Mouse (Mus musculus) hindbrain, embryonic 12.5 days (tissue): Measurements from ENCODE around the gene Nxpe5. TPM values are rescaled to one million over a fixed set of nuclear protein-coding genes. Genes with fewer than 3 reads are reported as not detected.
"Not testable (repeated sequence)": the region's sequence is repeated elsewhere in the genome, so short reads cannot be mapped to it uniquely, and the experiment has no call there.

Source experiments
- ATAC-seq: fragments of 200-750 bp; cut with Nextera tagmentation; 2 replicates; pipeline ENCODE4 v1.8.0; 2017; ENCODE audit warnings: moderate TSS enrichment; ENCODE audit not compliant: low FRiP score
- H3K27ac ChIP-seq: fragments of 300-500 bp; sonication (generic); 2 replicates; pipeline ENCODE4 v1.5.1; 2016; ENCODE audit warnings: mild to moderate bottlenecking
- H3K27me3 ChIP-seq: fragments of 300-500 bp; sonication (generic); 2 replicates; pipeline ENCODE4 v1.6.1; 2016; ENCODE audit warnings: mild to moderate bottlenecking
- H3K36me3 ChIP-seq: fragments of 300-500 bp; sonication (generic); 2 replicates; pipeline ENCODE4 v1.6.1; 2016; ENCODE audit warnings: mild to moderate bottlenecking
- H3K4me1 ChIP-seq: fragments of 300-500 bp; sonication (generic); 2 replicates; pipeline ENCODE4 v1.6.1; 2016
- H3K4me2 ChIP-seq: fragments of 300-500 bp; sonication (generic); replicated peaks from 2 replicates; pipeline ENCODE4 v1.6.1; 2016; ENCODE audit warnings: mild to moderate bottlenecking
- H3K4me3 ChIP-seq: fragments of 300-500 bp; sonication (generic); 2 replicates; pipeline ENCODE4 v1.5.1; 2016; ENCODE audit warnings: mild to moderate bottlenecking
- H3K9ac ChIP-seq: fragments of 300-500 bp; sonication (generic); 2 replicates; pipeline ENCODE4 v1.6.1; 2016; ENCODE audit warnings: mild to moderate bottlenecking, moderate library complexity
- H3K9me3 ChIP-seq: fragments of 300-500 bp; sonication (generic); replicated peaks from 2 replicates; pipeline ENCODE4 v1.6.1; 2016; ENCODE audit warnings: mild to moderate bottlenecking
- WGBS: fragments of 180-500 bp; shearing (Covaris S2); methylation state at CpG from one replicate; pipeline ENCODE4 v1.1.7; 2016; 5-methylcytosine and 5-hydroxymethylcytosine counted together
- polyA plus RNA-seq: library from polyadenylated mRNA; unstranded; fragments of >200 nt; fragmentation: Nextera tagmentation; extraction: Ambion mirVana; gene quantifications from 2 replicates; pipeline ENCODE4 v1.2.1, GENCODE M21; 2016

Gene Nxpe5
- not detected in 2 replicates for polyA plus RNA-seq

DNA sequence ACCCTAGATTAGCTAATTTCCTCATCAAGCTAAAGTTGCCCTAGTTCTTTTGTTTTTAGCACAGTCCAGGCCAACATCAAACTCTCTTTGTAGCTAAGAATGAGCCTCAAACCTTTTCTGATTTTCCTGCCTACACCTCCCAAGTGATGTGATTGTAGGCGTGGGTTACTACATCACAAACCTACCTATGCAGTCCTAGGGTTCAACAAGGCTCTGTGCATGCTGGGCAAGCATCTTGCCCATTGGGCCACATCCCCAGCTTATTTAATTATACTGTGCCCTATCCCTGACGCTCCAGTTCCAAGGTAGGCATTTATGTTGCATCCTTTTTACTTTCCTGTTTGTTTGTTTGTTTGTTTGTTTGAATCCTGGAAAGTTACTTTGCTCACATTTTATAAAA is at the start of gene Nxpe5:
TSS of gene Nxpe5 (plus strand) at position 199 of the 400 bp plus-strand sequence.
- Histone ChIP-seq H3K4me3 (no peak within 1 kb of the TSS), H3K4me2 (no peak within 1 kb of the TSS), H3K27me3 (no peaks in the 10 kb centered on the region), H3K9me3 (no peaks in the 10 kb centered on the region), H3K4me1 (no peaks in the 10 kb centered on the region), H3K9ac (no peak within 1 kb of the TSS), H3K36me3 (no peaks in the 10 kb centered on the region), H3K27ac (no peak within 1 kb of the TSS)
- WGBS, result 60% methylated on average over 2 of the region's 2 CpGs
- no peak for ATAC-seq

DNA sequence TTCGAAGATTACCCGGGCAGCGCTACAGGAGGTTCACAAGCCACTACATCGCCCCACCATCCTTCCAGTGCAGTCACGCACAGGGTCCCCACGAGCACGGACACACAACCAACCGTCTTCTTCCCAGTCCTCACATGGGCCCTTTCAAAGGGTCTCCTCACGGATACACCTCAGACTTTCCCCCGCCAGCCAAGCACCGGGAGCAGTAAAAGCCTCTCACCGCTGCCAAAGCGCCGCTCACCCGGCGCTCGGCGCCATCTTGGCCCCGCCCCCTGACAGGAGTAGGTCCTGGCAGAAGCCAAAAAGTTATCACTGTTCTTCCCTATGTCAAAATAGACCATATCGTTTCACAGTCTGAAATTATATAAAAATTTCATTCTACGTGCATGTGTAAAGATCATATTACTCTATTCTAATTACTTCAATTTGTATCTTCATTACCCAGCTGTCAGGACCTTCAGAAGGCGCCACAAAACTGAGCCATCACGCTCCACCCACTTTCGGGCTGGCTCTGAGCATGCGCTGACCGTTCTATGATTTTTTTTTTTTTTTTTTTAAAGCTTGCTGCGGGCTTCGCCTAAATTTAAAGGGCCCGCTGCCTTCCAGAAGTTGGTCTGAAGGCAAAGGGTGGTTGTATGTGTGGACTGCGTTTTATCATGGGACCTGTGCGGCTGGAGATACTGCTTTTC is 38.6 kb upstream of the Nxpe5 start, which contains the start of the genes Taf6 and Cnpy4:
TSS of gene Taf6 (minus strand) at position 502 of the 689 bp plus-strand sequence.
TSS of gene Cnpy4 (plus strand) at position 536 of the 689 bp plus-strand sequence.
- peak; percentile 82 for ATAC-seq
- WGBS, result under 1% methylated on average over 31 of the region's 31 CpGs
- H3K4me3 ChIP-seq, result peak within 1 kb of the TSS; percentile 72
- H3K9ac ChIP-seq, result peak within 1 kb of the TSS; percentile 85
- H3K4me2 ChIP-seq, result peak within 1 kb of the TSS; percentile 63
- no peaks in the 10 kb centered on the region for H3K27me3 ChIP-seq
- H3K36me3 ChIP-seq, result peaks cover 46% of the 10 kb centered on the region
- peaks cover 19% of the 10 kb centered on the region for H3K4me1 ChIP-seq
- no peaks in the 10 kb centered on the region for H3K9me3 ChIP-seq
- H3K27ac ChIP-seq, result peak within 1 kb of the TSS; percentile 78

DNA sequence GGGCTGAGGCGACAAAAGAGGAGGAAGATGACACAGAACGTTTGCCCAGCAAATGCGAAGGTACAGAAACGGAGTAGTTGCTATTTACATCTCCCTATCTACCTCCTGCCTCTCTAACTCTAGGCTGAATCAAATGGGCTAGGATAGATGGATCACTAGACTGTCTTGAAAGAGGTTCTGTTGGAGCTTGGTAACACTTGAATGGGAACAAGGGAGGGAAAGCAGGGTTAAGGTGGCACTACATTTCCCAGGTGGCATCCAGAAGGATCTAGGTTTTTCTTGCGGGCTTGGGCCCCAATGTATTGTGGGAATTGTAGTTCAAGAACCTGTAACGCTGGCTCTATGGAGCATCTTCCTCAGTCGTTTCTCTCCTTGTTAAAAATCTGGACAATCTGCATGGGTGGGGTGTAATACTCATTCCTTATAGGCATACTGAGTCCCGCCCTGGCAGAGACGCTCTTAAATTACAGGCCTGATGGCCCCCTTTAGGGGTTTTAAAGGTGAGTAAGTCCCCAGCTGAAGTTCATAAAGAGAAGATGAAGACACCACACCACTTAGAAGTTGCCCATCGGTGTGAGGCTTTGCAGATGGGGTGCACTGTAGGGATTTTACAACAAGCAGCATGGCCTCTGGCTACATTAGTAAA is 37.9 kb upstream of the Nxpe5 start:
- Histone ChIP-seq H3K4me1 (peaks cover 19% of the 10 kb centered on the region), H3K36me3 (peaks cover 45% of the 10 kb centered on the region), H3K9me3 (no peaks in the 10 kb centered on the region), H3K27me3 (no peaks in the 10 kb centered on the region), H3K9ac (peak overlapping the region; percentile 85), H3K4me3 (peak overlapping the region; percentile 72), H3K27ac (peak overlapping the region; percentile 69), H3K4me2 (peak overlapping the region; percentile 63)
- WGBS, result under 1% methylated on average over 10 of the region's 10 CpGs
- ATAC-seq, result peak; percentile 86

DNA sequence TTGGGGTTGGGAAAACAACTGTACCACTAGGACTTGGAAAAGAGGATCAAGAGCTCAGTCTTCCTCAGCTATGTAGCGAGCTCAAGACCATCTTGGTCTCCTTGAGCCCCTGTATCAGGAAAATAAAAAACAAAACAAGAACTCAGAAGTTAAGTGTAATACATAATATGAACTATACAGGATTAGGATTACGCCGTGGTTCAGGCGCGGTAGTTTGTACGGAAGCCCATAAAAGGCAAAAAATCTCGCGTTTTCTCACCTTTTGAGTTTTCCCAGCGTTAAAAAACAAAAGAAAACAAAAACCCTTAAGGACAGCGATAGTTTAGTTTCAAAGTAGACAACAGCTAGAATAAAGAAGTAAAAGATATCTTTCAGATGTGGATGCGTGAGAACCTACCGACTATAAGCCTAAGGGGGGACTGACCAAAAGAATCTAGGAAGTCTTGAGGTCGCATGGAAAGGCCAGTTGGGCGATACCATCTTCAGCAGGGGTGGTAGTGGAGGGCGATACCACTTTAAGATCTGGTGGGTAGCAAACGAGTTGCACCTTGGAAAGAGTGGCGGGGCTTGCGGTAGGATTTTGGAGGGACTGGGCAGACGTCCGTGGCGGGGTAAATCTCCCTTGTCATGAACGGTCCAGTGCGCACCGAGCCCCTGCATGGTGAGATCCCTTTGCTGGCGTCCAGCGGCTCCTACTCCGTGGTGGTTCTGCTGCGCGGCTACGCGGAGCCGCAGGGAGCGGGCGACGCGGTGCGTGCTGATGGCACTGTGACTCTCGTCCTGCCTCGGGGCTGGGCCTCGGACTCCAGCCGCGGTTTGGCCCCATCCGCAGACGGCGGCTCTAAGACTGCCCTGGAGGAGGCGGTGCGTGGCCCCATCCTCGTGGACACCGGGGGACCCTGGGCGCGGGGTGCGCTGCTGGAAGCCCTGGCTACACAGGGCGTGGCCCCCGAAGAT is 31.6 kb upstream of the Nxpe5 start, which contains the start of gene Mblac1:
TSS of gene Mblac1 (plus strand) at position 544 of the 957 bp plus-strand sequence.
- Histone ChIP-seq H3K27ac (peak within 1 kb of the TSS; percentile 91), H3K9ac (peak within 1 kb of the TSS; percentile 93), H3K27me3 (no peaks in the 10 kb centered on the region), H3K9me3 (no peaks in the 10 kb centered on the region), H3K4me1 (peaks cover 10% of the 10 kb centered on the region), H3K4me3 (peak within 1 kb of the TSS; percentile 74), H3K36me3 (peaks cover 36% of the 10 kb centered on the region), H3K4me2 (peak within 1 kb of the TSS; percentile 96)
- 8% methylated on average over 54 of the region's 54 CpGs for WGBS
- ATAC-seq, result peak; percentile 87

DNA sequence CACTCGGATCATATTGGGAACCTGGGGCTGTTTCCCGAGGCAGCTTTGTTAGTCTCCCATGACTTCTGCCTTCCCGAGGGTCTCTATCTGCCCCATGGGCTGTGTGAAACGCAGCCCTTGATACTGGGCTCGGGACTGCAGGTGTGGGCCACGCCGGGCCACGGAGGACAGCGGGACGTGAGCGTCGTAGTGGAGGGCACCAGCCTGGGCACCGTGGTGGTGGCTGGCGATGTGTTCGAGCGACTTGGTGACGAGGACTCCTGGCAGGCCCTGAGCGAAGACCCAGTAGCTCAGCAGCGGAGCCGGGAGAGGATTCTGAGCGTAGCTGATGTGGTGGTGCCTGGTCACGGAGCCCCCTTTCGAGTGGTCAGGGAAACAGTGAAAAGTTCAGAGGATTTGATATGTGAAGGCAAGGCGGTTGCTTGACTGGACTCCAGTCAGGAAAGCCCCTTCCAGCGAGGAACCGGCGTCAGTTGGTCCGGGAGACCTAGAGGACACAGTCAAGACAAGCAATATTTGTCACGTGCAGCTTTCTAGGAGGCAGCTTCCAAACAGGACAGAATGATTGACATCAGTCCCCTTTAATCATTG is 30.8 kb upstream of the Nxpe5 start:
- Histone ChIP-seq H3K9ac (peak overlapping the region; percentile 93), H3K4me2 (peak overlapping the region; percentile 96), H3K36me3 (peaks cover 32% of the 10 kb centered on the region), H3K27me3 (no peaks in the 10 kb centered on the region), H3K27ac (peak overlapping the region; percentile 91), H3K4me1 (peaks cover 10% of the 10 kb centered on the region), H3K4me3 (peak overlapping the region; percentile 74), H3K9me3 (no peaks in the 10 kb centered on the region)
- 2% methylated on average over 29 of the region's 29 CpGs for WGBS
- ATAC-seq, result peak; percentile 75

DNA sequence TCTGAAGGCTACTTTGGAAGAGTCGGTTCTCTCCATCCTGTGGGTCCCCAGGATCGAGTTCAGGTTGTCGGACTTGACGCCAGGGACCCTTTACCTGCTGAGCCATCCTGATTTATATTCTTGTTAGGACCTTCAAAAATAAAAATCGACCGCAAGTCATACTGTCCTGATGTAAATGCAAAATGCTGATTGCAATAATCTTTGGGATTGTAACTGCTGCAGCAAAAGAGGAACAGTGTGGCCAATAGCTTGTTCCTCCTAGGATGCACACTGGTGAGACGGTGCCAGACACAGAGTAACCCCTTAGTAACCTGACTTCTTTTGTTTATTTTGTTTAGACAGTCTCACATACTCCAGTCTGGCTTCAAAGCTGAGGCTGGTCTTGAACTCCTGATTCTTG is 30.2 kb upstream of the Nxpe5 start:
- no peak overlapping the region for H3K9ac ChIP-seq
- no peaks in the 10 kb centered on the region for H3K27me3 ChIP-seq
- H3K4me3 ChIP-seq, result peak overlapping the region; percentile 74; the same call in 1 of the 2 replicates
- 75% methylated on average over 7 of the region's 7 CpGs for WGBS
- H3K36me3 ChIP-seq, result peaks cover 27% of the 10 kb centered on the region
- no peak overlapping the region for H3K27ac ChIP-seq
- H3K4me1 ChIP-seq, result peaks cover 10% of the 10 kb centered on the region
- H3K4me2 ChIP-seq, result peak overlapping the region; percentile 96
- ATAC-seq, result no peak
- no peaks in the 10 kb centered on the region for H3K9me3 ChIP-seq

DNA sequence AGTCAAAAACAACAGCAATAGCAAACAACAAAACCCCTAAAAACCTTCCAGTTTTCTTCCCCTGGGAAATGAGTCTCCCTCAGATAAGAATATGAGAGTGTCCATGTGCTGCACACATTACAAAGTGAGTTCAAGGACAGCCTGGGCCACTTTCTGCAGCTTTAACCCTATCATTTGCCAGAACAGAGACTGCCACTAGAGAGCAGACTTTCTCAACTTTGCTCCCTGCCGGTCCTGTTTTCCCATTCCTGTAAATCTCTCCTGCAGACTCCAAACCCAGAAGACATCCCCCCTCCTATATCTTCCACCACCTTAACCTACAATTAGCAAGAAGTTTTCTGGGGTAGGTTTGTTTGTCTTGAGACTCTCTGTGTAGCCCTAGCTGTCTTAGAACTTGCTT is 26.1 kb upstream of the Nxpe5 start:
- 6% methylated on average over 1 of the region's 1 CpGs for WGBS
- ATAC-seq, result no peak
- Histone ChIP-seq H3K4me1 (peaks cover 6% of the 10 kb centered on the region), H3K27me3 (no peaks in the 10 kb centered on the region), H3K27ac (no peak overlapping the region), H3K9me3 (0 out of 2 replicates have a peak, but pooled peaks cover 4% of the 10 kb centered on the region), H3K4me2 (no peak overlapping the region), H3K9ac (no peak overlapping the region), H3K4me3 (no peak overlapping the region), H3K36me3 (no peaks in the 10 kb centered on the region)

DNA sequence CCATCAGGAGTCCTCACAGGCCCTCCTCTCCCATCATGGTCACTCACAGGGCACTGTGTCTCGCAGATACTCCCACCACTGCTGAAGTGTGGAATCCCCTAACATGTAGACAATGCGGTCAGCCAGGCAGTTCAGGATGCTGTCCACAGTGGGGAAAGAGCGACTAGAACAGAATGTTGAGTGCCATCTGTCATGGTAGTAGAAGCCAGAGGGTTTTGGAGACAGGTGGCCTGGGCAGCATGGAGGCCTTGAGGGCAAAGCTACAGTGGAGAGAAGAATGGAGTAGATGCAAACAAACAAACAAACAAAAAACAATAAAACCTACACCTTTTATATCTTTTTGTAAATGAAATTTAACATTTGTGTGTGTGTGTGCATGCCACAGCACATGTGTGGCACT is 23.6 kb upstream of the Nxpe5 start:
- Histone ChIP-seq H3K4me3 (no peak overlapping the region), H3K9ac (no peak overlapping the region), H3K27me3 (no peaks in the 10 kb centered on the region), H3K27ac (no peak overlapping the region), H3K9me3 (peaks cover 5% of the 10 kb centered on the region; the same call in 1 of the 2 replicates), H3K4me1 (no peaks in the 10 kb centered on the region), H3K4me2 (no peak overlapping the region), H3K36me3 (no peaks in the 10 kb centered on the region)
- WGBS, result 85% methylated on average over 3 of the region's 3 CpGs
- no peak for ATAC-seq

DNA sequence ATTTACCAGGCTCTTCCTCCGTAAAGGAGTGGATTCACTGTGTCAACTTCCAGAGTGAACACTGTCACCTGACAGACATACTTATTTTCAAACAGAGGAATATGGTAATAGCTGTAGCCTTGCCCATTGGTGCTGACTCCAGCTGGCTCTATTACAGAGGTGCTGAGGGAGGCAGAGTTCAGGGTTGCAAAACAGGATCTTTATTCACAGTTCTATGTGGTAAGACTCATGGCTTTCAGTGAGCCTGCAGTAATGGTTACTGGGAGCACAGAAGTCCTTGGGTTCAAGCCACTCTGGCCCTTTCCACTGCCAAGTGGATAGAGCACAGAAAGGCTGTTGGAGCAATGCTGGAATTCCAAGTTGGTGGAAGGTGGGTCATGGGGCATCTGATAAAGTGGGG is 18.4 kb upstream of the Nxpe5 start:
- Histone ChIP-seq H3K27ac (no peak overlapping the region), H3K4me3 (no peak overlapping the region), H3K9me3 (peaks cover 5% of the 10 kb centered on the region; the same call in 1 of the 2 replicates), H3K36me3 (no peaks in the 10 kb centered on the region), H3K9ac (no peak overlapping the region), H3K4me2 (no peak overlapping the region), H3K4me1 (no peaks in the 10 kb centered on the region), H3K27me3 (no peaks in the 10 kb centered on the region)
- ATAC-seq, result no peak
- WGBS, result 90% methylated on average over 1 of the region's 1 CpGs

DNA sequence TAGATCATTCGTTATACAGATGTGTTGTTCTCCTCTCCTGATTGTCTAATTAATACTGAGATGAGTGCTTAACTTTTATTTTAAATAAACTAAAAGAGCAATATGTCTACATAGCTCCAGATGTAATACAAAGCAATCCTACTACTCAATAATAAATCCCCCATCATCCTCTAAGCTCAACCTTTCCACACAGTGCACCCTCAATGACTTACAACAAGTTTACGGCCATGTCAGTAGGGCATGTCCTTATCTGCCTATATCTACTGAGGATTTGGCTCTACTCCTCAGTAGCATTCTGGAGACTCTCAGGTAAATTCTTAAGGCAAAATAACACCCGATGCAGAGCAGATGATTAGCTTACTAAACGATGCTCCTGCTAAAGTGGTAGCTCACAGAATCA is 17.8 kb upstream of the Nxpe5 start:
- no peak overlapping the region for H3K27ac ChIP-seq
- no peak overlapping the region for H3K4me3 ChIP-seq
- no peaks in the 10 kb centered on the region for H3K27me3 ChIP-seq
- no peak overlapping the region for H3K9ac ChIP-seq
- H3K4me2 ChIP-seq, result no peak overlapping the region
- 84% methylated on average over 4 of the region's 4 CpGs for WGBS
- H3K9me3 ChIP-seq, result peaks cover 5% of the 10 kb centered on the region; the same call in 1 of the 2 replicates
- no peaks in the 10 kb centered on the region for H3K4me1 ChIP-seq
- ATAC-seq, result no peak
- no peaks in the 10 kb centered on the region for H3K36me3 ChIP-seq

DNA sequence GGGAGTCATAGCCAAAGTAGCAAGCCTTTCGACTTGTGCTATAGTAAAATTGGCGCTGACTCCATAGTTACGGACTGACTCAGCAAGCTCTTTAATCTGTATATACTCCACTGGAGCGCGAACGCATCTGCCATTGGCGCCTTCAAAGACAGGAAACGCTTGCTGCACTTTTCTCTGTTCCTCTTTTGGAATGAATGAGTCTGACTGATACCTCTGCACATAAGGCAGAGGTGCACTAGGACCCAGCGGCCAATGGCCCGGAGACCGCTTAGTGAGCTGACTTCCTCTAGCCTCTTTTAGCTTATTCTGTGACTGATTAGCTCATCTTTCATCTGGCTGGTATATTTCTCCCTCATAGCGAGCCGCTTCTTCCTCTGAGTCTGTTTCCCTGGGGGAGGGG is 9.1 kb upstream of the Nxpe5 start:
- H3K4me2 ChIP-seq, H3K27ac ChIP-seq, H3K27me3 ChIP-seq, H3K4me3 ChIP-seq, H3K9ac ChIP-seq, ATAC-seq, H3K4me1 ChIP-seq, H3K36me3 ChIP-seq: not testable (repeated sequence)
- WGBS, result 94% methylated on average over 13 of the region's 13 CpGs
- H3K9me3 ChIP-seq, result peaks cover 10% of the 10 kb centered on the region; the same call in 1 of the 2 replicates
